Mouse (Mus musculus) CH12.LX (cell line): ENCODE results near the gene Ugcg.

Experiments
- CTCF ChIP-seq, 2 experiments: IDR thresholded peaks in 1 of 2; conservative IDR thresholded peaks in 1 of 2; 2 replicates each; pipeline ENCODE4 v1.5.1; 2011 to 2012; ENCODE audit warnings: low read depth in 2 of 2, low read length in 2 of 2, improper control_type of control experiment in 1 of 2, inconsistent platforms in 1 of 2, mild to moderate bottlenecking in 1 of 2, moderate library complexity in 1 of 2
- MAFK ChIP-seq: IDR thresholded peaks from 2 replicates; pipeline ENCODE4 v1.6.1; 2011; ENCODE audit warnings: low read length, improper control_type of control experiment; ENCODE audit not compliant: insufficient replicate concordance
- RAD21 ChIP-seq: IDR thresholded peaks from 2 replicates; pipeline ENCODE4 v1.6.1; 2011; ENCODE audit warnings: low read depth, mild to moderate bottlenecking, low read length, improper control_type of control experiment, moderate library complexity
- USF1 ChIP-seq: IDR thresholded peaks from 2 replicates; pipeline ENCODE4 v1.6.1; 2014; ENCODE audit warnings: low read depth, mild to moderate bottlenecking, inconsistent platforms, low read length, improper control_type of control experiment
- USF2 ChIP-seq: conservative IDR thresholded peaks from 2 replicates; pipeline ENCODE4 v1.6.1; 2011; ENCODE audit warnings: low read depth, low read length, improper control_type of control experiment
- ZMIZ1 ChIP-seq: IDR thresholded peaks from 2 replicates; pipeline ENCODE4 v1.6.1; 2012; ENCODE audit warnings: low read depth, mild to moderate bottlenecking, inconsistent platforms, low read length, improper control_type of control experiment

GRCm38 (mm10) chr4:59175003-59175402, 14.1 kb upstream of the Ugcg start:
- TF ChIP-seq ZMIZ1 = no peak
- TF ChIP-seq CTCF (conservative IDR thresholded peaks at IDR 0.05 in 1 of 2, IDR thresholded peaks at IDR 0.05 in 1 of 2; ENCODE audit: low read depth in 2 of 2, low read length in 2 of 2) = no peak
- no peak for TF ChIP-seq RAD21
- TF ChIP-seq MAFK = no peak
- TF ChIP-seq USF1 = no peak
- TF ChIP-seq USF2 = no peak
